ENCODE assay signal across 8 mouse cellular contexts in the genomic region with DNA sequence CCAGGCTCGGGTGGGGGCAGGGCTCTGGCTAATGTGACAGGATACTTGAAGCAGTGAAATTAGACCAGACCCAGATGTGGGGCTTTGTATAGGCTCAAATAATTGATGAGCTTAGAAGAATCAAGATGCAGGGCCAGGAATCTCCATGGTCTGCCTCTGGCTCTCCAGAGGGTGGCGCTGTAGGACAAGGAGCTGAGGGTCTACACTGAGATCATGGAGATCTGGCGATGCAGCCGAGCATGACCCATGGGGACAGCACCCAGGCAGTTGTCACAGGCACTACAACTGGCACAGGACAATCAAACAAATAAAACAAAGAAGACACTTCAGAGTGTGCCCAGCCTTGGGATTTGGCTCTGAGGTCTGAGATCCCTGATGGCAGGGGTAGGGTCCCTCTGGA. TPM values are rescaled to one million over a fixed set of nuclear protein-coding genes. Genes with fewer than 3 reads are reported as not detected.
A peak's percentile ranks its signal among the peaks of the same experiment; 100 is the strongest.
DNase-seq lines count a peak whose midpoint lies in the region; ATAC-seq and TF ChIP-seq lines count a peak whose summit lies in the region.

No protein-coding gene starts in this region.

- peak; percentile 46 for DNase-seq in kidney, adult 18-20 months
- peak; percentile 56 for DNase-seq in cerebellum, adult 11 months
- DNase-seq in forebrain, postnatal 0 days, result peak; percentile 82
- peak; percentile 61 for DNase-seq in liver, embryonic 11.5 days (ENCODE audit: low spot score)
- peak; percentile 24 for DNase-seq in thymus, postnatal 25 days

- no peaks in the 10 kb centered on the region for H3K9me3 ChIP-seq in kidney, embryonic 15.5 days (replicated peaks)
- no peaks in the 10 kb centered on the region for H3K9me3 ChIP-seq in forebrain, postnatal 0 days (ENCODE audit: low read length)
- no peaks in the 10 kb centered on the region for H3K9me3 ChIP-seq in kidney, embryonic 16.5 days (ENCODE audit: low read length)
- no peaks in the 10 kb centered on the region for H3K9me3 ChIP-seq in liver, embryonic 11.5 days (ENCODE audit: control insufficient read depth, low read length)
- H3K9me3 ChIP-seq in neural tube, embryonic 14.5 days (ENCODE audit: control insufficient read depth, low read length), result no peaks in the 10 kb centered on the region

- no peak overlapping the region for H3K4me3 ChIP-seq in kidney, embryonic 15.5 days (replicated peaks)
- H3K4me3 ChIP-seq in forebrain, postnatal 0 days (ENCODE audit: low read depth, low read length), result no peak overlapping the region
- no peak overlapping the region for H3K4me3 ChIP-seq in kidney, embryonic 16.5 days (ENCODE audit: low read length)
- no peak overlapping the region for H3K4me3 ChIP-seq in liver, embryonic 11.5 days (ENCODE audit: low read depth, low read length)
- H3K4me3 ChIP-seq in neural tube, embryonic 14.5 days (ENCODE audit: low read depth, low read length), result no peak overlapping the region

- no peak overlapping the region for H3K4me2 ChIP-seq in kidney, embryonic 15.5 days
- H3K4me2 ChIP-seq in forebrain, postnatal 0 days (ENCODE audit: low read depth), result no peak overlapping the region
- no peak overlapping the region for H3K4me2 ChIP-seq in kidney, embryonic 16.5 days (replicated peaks; ENCODE audit: low read depth, low read length)
- no peak overlapping the region for H3K4me2 ChIP-seq in liver, embryonic 11.5 days
- no peak overlapping the region for H3K4me2 ChIP-seq in neural tube, embryonic 14.5 days (ENCODE audit: low read depth, low read length)

- no peak for ATAC-seq in kidney, embryonic 15.5 days (replicated peaks; ENCODE audit: low FRiP score)
- ATAC-seq in forebrain, postnatal 0 days, result peak; percentile 74
- ATAC-seq in kidney, embryonic 16.5 days (ENCODE audit: low FRiP score, low TSS enrichment), result peak; percentile 46; the same call in 1 of the 2 replicates
- no peak for ATAC-seq in liver, embryonic 11.5 days (replicated peaks; ENCODE audit: low FRiP score)
- ATAC-seq in neural tube, embryonic 14.5 days (ENCODE audit: low read depth), result peak; percentile 84

- TF ChIP-seq CTCF in forebrain, postnatal 0 days (IDR thresholded peaks at IDR 0.05; ENCODE audit: low read depth), result peak; percentile 97

- peaks cover 99% of the 10 kb centered on the region for H3K27me3 ChIP-seq in kidney, embryonic 15.5 days
- H3K27me3 ChIP-seq in forebrain, postnatal 0 days (ENCODE audit: insufficient read depth, low read length), result peaks cover 46% of the 10 kb centered on the region
- H3K27me3 ChIP-seq in kidney, embryonic 16.5 days (ENCODE audit: insufficient read depth, low read length), result peaks cover 83% of the 10 kb centered on the region
- H3K27me3 ChIP-seq in liver, embryonic 11.5 days (replicated peaks; ENCODE audit: control insufficient read depth, insufficient read depth, low read length), result peaks cover 38% of the 10 kb centered on the region
- H3K27me3 ChIP-seq in neural tube, embryonic 14.5 days (ENCODE audit: control insufficient read depth, insufficient read depth, low read length), result peaks cover 29% of the 10 kb centered on the region

- no peaks in the 10 kb centered on the region for H3K36me3 ChIP-seq in kidney, embryonic 15.5 days
- H3K36me3 ChIP-seq in forebrain, postnatal 0 days (ENCODE audit: insufficient read depth), result no peaks in the 10 kb centered on the region
- H3K36me3 ChIP-seq in kidney, embryonic 16.5 days (ENCODE audit: insufficient read depth, low read length), result no peaks in the 10 kb centered on the region
- H3K36me3 ChIP-seq in liver, embryonic 11.5 days (ENCODE audit: control insufficient read depth, insufficient read depth, low read length), result no peaks in the 10 kb centered on the region
- H3K36me3 ChIP-seq in neural tube, embryonic 14.5 days (ENCODE audit: control insufficient read depth, insufficient read depth, low read length), result no peaks in the 10 kb centered on the region

- no peaks in the 10 kb centered on the region for H3K4me1 ChIP-seq in kidney, embryonic 15.5 days
- H3K4me1 ChIP-seq in forebrain, postnatal 0 days (ENCODE audit: insufficient read depth), result no peaks in the 10 kb centered on the region
- no peaks in the 10 kb centered on the region for H3K4me1 ChIP-seq in kidney, embryonic 16.5 days (ENCODE audit: insufficient read depth, low read length)
- no peaks in the 10 kb centered on the region for H3K4me1 ChIP-seq in liver, embryonic 11.5 days (replicated peaks; ENCODE audit: control insufficient read depth, insufficient read depth, low read length)
- no peaks in the 10 kb centered on the region for H3K4me1 ChIP-seq in neural tube, embryonic 14.5 days (ENCODE audit: control insufficient read depth, insufficient read depth, low read length)

- WGBS in kidney, embryonic 15.5 days, result 0% methylated on average over 4 of the region's 4 CpGs
- 2% methylated on average over 4 of the region's 4 CpGs for WGBS in forebrain, postnatal 0 days
- 0% methylated on average over 4 of the region's 4 CpGs for WGBS in kidney, embryonic 16.5 days
- 3% methylated on average over 4 of the region's 4 CpGs for WGBS in liver, embryonic 11.5 days
- under 1% methylated on average over 4 of the region's 4 CpGs for WGBS in neural tube, embryonic 14.5 days

- H3K27ac ChIP-seq in kidney, embryonic 15.5 days, result no peak overlapping the region
- no peak overlapping the region for H3K27ac ChIP-seq in forebrain, postnatal 0 days (ENCODE audit: low read depth, low read length)
- H3K27ac ChIP-seq in kidney, embryonic 16.5 days (ENCODE audit: low read length), result no peak overlapping the region
- H3K27ac ChIP-seq in liver, embryonic 11.5 days (ENCODE audit: low read depth, low read length), result no peak overlapping the region
- H3K27ac ChIP-seq in neural tube, embryonic 14.5 days (ENCODE audit: low read depth, low read length), result no peak overlapping the region

- no peak overlapping the region for H3K9ac ChIP-seq in kidney, embryonic 15.5 days
- H3K9ac ChIP-seq in forebrain, postnatal 0 days, result no peak overlapping the region
- H3K9ac ChIP-seq in kidney, embryonic 16.5 days (replicated peaks; ENCODE audit: low read length), result no peak overlapping the region
- H3K9ac ChIP-seq in liver, embryonic 11.5 days (ENCODE audit: low read depth, low read length), result no peak overlapping the region
- no peak overlapping the region for H3K9ac ChIP-seq in neural tube, embryonic 14.5 days (replicated peaks; ENCODE audit: low read depth, low read length)

RNA-seq across cellular contexts. Expression of a gene that starts 7.4 kb away (rescaled TPM):
- polyA plus RNA-seq in kidney, embryonic 15.5 days (2015; fragmentation: Nextera tagmentation; extraction: Ambion mirVana), result not detected in 2 replicates
- 0.38 and 0.57 TPM in 2 replicates for total RNA-seq in forebrain, postnatal 0 days (2014; rRNA removed)
- 0.16 and 1.0 TPM in 2 replicates for polyA plus RNA-seq in forebrain, postnatal 0 days (2015; fragmentation: Nextera tagmentation; extraction: Ambion mirVana)
- not detected in 2 replicates for polyA plus RNA-seq in kidney, embryonic 16.5 days (2015; fragmentation: Nextera tagmentation; extraction: Ambion mirVana)
- not detected in 2 replicates for polyA plus RNA-seq in liver, embryonic 11.5 days (2014; fragmentation: Nextera tagmentation; extraction: Ambion mirVana)
- 4.5 and 4.7 TPM in 2 replicates for polyA plus RNA-seq in neural tube, embryonic 14.5 days (2014; fragmentation: Nextera tagmentation; extraction: Ambion mirVana)

Comparison
In these comparisons a context has a peak if more than half of its experiments do, and no peak if none do; other contexts are left out.
1. ATAC-seq: peak in forebrain, postnatal 0 days (single experiment), kidney, embryonic 16.5 days (single experiment) and neural tube, embryonic 14.5 days (single experiment); none in kidney, embryonic 15.5 days (single experiment) and liver, embryonic 11.5 days (single experiment).
2. DNase-seq: peak in every context shown above with its lines; median percentile 82 in forebrain, postnatal 0 days; 61 in liver, embryonic 11.5 days; 56 in cerebellum, adult 11 months; 46 in kidney, adult 18-20 months; 24 in thymus, postnatal 25 days.